Mouse (Mus musculus) layer of hippocampus, postnatal 25 days (tissue): ENCODE data around the gene Lrp2bp. TPM values are rescaled to one million over a fixed set of nuclear protein-coding genes. Genes with fewer than 3 reads are reported as not detected.
A peak's percentile ranks its signal among the peaks of the same experiment; 100 is the strongest.

Experiments
- DNase-seq, 2 experiments: peaks; one replicate each; pipeline ENCODE4 v3.0.0; 2022; ENCODE audit warnings: mixed read lengths in 2 of 2, low spot score in 1 of 2; ENCODE audit errors: extremely low spot score in 1 of 2
- total RNA-seq, 2 experiments: library from RNA; stranded (reverse); gene quantifications; 2 replicates each; pipeline ENCODE4 v1.2.3; 2021

Gene Lrp2bp
- total RNA-seq, 2 experiments from 2014 or later: 0.10 to 0.23 TPM

- DNase-seq: no peak
These were observed 23.7 kb downstream of the Lrp2bp start for GRCm38 (mm10) chr8:46022758-46023157.

- no peak for DNase-seq
These were observed 25.3 kb downstream of the Lrp2bp start for GRCm38 (mm10) chr8:46024392-46024791.

GRCm38 (mm10) chr8:46036217-46036616 is 37.1 kb downstream of the Lrp2bp start:
- no peak for DNase-seq

- no peak for DNase-seq
These were observed 40.6 kb downstream of the Lrp2bp start for GRCm38 (mm10) chr8:46039666-46040065.

GRCm38 (mm10) chr8:46040260-46040659 is 41.2 kb downstream of the Lrp2bp start:
- DNase-seq: peak in 1 of 2 experiments; percentile 24

GRCm38 (mm10) chr8:46072798-46073197 is 73.7 kb downstream of the Lrp2bp start:
- no peak for DNase-seq

GRCm38 (mm10) chr8:46073540-46074140 is 74.5 kb downstream of the Lrp2bp start:
- no peak for DNase-seq

GRCm38 (mm10) chr8:46075223-46075622 is 76.1 kb downstream of the Lrp2bp start:
- DNase-seq: no peak

GRCm38 (mm10) chr8:46078866-46079265 is 79.8 kb downstream of the Lrp2bp start:
- no peak for DNase-seq

Other genes starting within 250 kb of the Lrp2bp start
- gene Pdlim3, start 113.8 kb upstream of the Lrp2bp start, total RNA-seq: under 1 TPM; 0.73 to 0.98 TPM
- under 1 TPM; 0.66 TPM for gene Ccdc110, start 64.7 kb upstream of the Lrp2bp start, total RNA-seq
- gene 1700029J07Rik, start 24.1 kb upstream of the Lrp2bp start, total RNA-seq: 1 to 10 TPM; 2.1 to 3.9 TPM
- 10 to 100 TPM; 49.5 to 52.6 TPM for gene Ufsp2, start 23.8 kb upstream of the Lrp2bp start, total RNA-seq
- 1 to 10 TPM; 8.7 to 9.5 TPM for gene Ankrd37, start 6.4 kb downstream of the Lrp2bp start, total RNA-seq
- 10 to 100 TPM; 21.6 to 24.3 TPM for gene Cfap97, start 152.5 kb downstream of the Lrp2bp start, total RNA-seq
- 10 to 100 TPM; 44.1 to 45.8 TPM for gene Snx25, start 152.9 kb downstream of the Lrp2bp start, total RNA-seq
- 100 to 1,000 TPM; 582 to 631 TPM for gene Slc25a4, start 212.0 kb downstream of the Lrp2bp start, total RNA-seq